Mouse (Mus musculus) myocyte (in vitro differentiated cells): ENCODE data around the gene 4930519G04Rik. TPM values are rescaled to one million over a fixed set of nuclear protein-coding genes. Genes with fewer than 3 reads are reported as not detected.

Experiments used
- H3K27me3 ChIP-seq: one replicate; pipeline ENCODE4 v1.6.1; 2011; ENCODE audit not compliant: control insufficient read depth, insufficient read depth, insufficient read length
- H3K36me3 ChIP-seq: one replicate; pipeline ENCODE4 v1.6.1; 2011; ENCODE audit not compliant: control insufficient read depth, insufficient read depth
- H3K4me2 ChIP-seq: one replicate; pipeline ENCODE4 v1.6.1; 2011; ENCODE audit warnings: low read depth, control low read depth
- H3K4me3 ChIP-seq: one replicate; pipeline ENCODE4 v1.5.1; 2011; ENCODE audit warnings: mild to moderate bottlenecking, control low read depth, moderate library complexity
- H3K79me2 ChIP-seq: one replicate; pipeline ENCODE4 v1.6.1; 2011; ENCODE audit not compliant: control insufficient read depth, insufficient read depth
- H3ac ChIP-seq: one replicate; pipeline ENCODE4 v1.6.1; 2011; ENCODE audit not compliant: control insufficient read depth, insufficient read length
- CEBPB ChIP-seq: IDR thresholded peaks from 2 replicates; pipeline ENCODE4 v1.6.1; 2011; ENCODE audit warnings: mild to moderate bottlenecking, moderate library complexity; ENCODE audit not compliant: poor library complexity, insufficient read depth, severe bottlenecking
- E2F4 ChIP-seq: IDR thresholded peaks from one replicate; pipeline ENCODE4 v1.6.1; 2011; ENCODE audit warnings: mild to moderate bottlenecking, control low read depth, moderate library complexity; ENCODE audit not compliant: insufficient read depth
- MAX ChIP-seq: IDR thresholded peaks from one replicate; pipeline ENCODE4 v1.6.1; 2011; ENCODE audit warnings: low read depth, mild to moderate bottlenecking, control low read depth
- MYOD1 ChIP-seq, 3 experiments: IDR thresholded peaks; one replicate each; pipeline ENCODE4 v1.6.1; 2011; ENCODE audit warnings: control low read depth in 2 of 3, low read depth in 2 of 3, mild to moderate bottlenecking in 2 of 3, moderate library complexity in 1 of 3; ENCODE audit not compliant: insufficient read length in 2 of 3, control insufficient read depth in 1 of 3
- MYOG ChIP-seq, 3 experiments: IDR thresholded peaks; one replicate each; pipeline ENCODE4 v1.6.1; 2011; ENCODE audit warnings: control low read depth in 2 of 3, low read depth in 2 of 3, mild to moderate bottlenecking in 2 of 3; ENCODE audit not compliant: insufficient read length in 2 of 3, control insufficient read depth in 1 of 3, insufficient read depth in 1 of 3
- POLR2A ChIP-seq: IDR thresholded peaks from one replicate; pipeline ENCODE4 v1.6.1; 2011; ENCODE audit warnings: low read depth, mild to moderate bottlenecking, control low read depth, moderate library complexity; ENCODE audit not compliant: insufficient read length
- POLR2AphosphoS2 ChIP-seq: IDR thresholded peaks from one replicate; pipeline ENCODE4 v1.6.1; 2011; ENCODE audit warnings: low read depth, control low read depth; ENCODE audit not compliant: insufficient read length
- REST ChIP-seq: IDR thresholded peaks from one replicate; pipeline ENCODE4 v1.6.1; 2011; ENCODE audit warnings: mild to moderate bottlenecking, control low read depth, moderate library complexity; ENCODE audit not compliant: insufficient read depth, insufficient read length
- SRF ChIP-seq: IDR thresholded peaks from one replicate; pipeline ENCODE4 v1.6.1; 2011; ENCODE audit warnings: low read depth; ENCODE audit not compliant: control insufficient read depth, insufficient read length
- TCF12 ChIP-seq: IDR thresholded peaks from one replicate; pipeline ENCODE4 v1.6.1; 2011; ENCODE audit warnings: mild to moderate bottlenecking, control low read depth; ENCODE audit not compliant: poor library complexity, insufficient read depth, severe bottlenecking
- TCF3 ChIP-seq: IDR thresholded peaks from one replicate; pipeline ENCODE4 v1.6.1; 2011; ENCODE audit warnings: low read depth, control low read depth; ENCODE audit not compliant: insufficient read length
- USF1 ChIP-seq: IDR thresholded peaks from one replicate; pipeline ENCODE4 v1.6.1; 2011; ENCODE audit warnings: low read depth, mild to moderate bottlenecking, control low read depth, moderate library complexity
- polyA plus RNA-seq: library from polyadenylated mRNA; unstranded; fragments of >200 nt; fragmentation: generic; extraction: Trizol; gene quantifications from one replicate; pipeline ENCODE4 v1.2.1, GENCODE M21; 2012; ENCODE audit warnings: missing spikeins

The 4930519G04Rik gene
- polyA plus RNA-seq, 1 experiment, result not detected

DNA sequence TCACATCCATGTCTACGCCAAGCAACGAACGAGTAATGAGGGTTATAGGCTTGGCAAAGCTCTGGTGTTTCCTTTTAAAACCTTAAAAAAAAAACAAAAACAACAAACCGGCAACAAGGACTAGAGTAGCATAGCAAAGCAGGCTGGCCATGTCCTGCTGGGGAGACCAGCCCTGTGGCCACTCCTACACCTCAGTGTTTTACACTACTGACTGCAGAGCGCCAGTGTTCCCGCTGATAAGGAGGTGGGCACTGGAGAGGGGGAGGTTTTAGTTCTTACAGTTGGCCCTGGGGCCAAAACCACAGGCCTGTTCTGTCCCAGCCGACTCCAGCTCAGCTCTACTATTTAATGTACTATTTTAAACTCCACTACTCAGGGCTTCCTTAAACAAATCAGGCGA is 46.0 kb upstream of the 4930519G04Rik start:
- no peak overlapping the region for H3K4me3 ChIP-seq
- no peaks in the 10 kb centered on the region for H3K79me2 ChIP-seq
- peaks cover 5% of the 10 kb centered on the region for H3K36me3 ChIP-seq
- no peak overlapping the region for H3ac ChIP-seq
- H3K27me3 ChIP-seq, result no peaks in the 10 kb centered on the region
- TF ChIP-seq USF1, result no peak
- TF ChIP-seq E2F4, result no peak
- no peak for TF ChIP-seq CEBPB
- H3K4me2 ChIP-seq, result no peak overlapping the region

DNA sequence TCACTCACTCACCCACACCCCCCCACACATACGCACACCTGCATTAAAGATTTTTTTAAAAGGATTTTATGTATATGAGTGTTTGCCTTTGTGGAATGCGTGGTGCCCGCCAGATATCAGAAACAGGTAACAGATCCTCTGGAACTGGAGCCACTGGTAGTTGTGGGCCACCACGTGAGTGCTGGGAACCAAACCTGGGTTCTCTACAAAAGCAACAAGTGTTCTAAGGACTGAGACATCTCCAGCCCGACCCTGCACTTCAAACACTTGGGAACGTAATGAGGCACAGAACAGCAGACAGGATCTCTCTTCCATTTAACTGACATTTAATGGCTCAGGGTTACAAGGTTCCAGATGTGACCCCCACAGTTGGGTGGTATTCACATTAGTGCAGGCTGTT is 45.6 kb upstream of the 4930519G04Rik start:
- TF ChIP-seq POLR2AphosphoS2 (no peak), TCF12 (no peak), CEBPB (no peak), E2F4 (no peak), MYOD1 (IDR thresholded peaks at IDR 0.05; ENCODE audit: control insufficient read depth in 1 of 3, insufficient read length in 2 of 3, low read depth in 2 of 3) (no peak), REST (no peak), MAX (no peak)
- Histone ChIP-seq H3K27me3 (no peaks in the 10 kb centered on the region), H3K4me3 (no peak overlapping the region), H3K79me2 (peaks cover 2% of the 10 kb centered on the region), H3K4me2 (no peak overlapping the region), H3ac (no peak overlapping the region), H3K36me3 (peaks cover 3% of the 10 kb centered on the region)

DNA sequence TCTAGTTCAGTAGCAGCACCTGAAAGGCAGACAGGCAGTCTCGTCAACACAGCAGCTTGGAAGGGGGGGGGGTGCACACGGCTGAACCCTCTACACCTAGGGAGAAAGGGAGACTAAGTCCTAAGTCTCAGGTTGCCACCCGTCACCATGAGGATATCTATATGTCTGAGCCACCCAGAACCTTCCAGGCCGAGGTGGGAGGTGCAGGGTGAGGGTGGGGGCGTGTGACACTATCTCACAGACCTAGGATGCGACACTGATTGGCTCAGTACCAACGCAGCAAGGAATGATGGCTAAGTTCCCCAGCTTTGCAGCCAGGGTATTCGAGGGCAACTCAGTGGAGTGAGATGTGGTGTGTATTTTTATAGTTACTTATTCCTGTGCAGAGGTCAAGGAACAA is 45.1 kb upstream of the 4930519G04Rik start:
- no peak overlapping the region for H3K4me3 ChIP-seq
- H3K79me2 ChIP-seq, result peaks cover 6% of the 10 kb centered on the region
- H3K36me3 ChIP-seq, result no peaks in the 10 kb centered on the region
- no peak overlapping the region for H3ac ChIP-seq
- H3K27me3 ChIP-seq, result no peaks in the 10 kb centered on the region
- TF ChIP-seq POLR2AphosphoS2, result peak; percentile 9
- TF ChIP-seq TCF3, result no peak
- TF ChIP-seq SRF, result no peak
- no peak overlapping the region for H3K4me2 ChIP-seq

DNA sequence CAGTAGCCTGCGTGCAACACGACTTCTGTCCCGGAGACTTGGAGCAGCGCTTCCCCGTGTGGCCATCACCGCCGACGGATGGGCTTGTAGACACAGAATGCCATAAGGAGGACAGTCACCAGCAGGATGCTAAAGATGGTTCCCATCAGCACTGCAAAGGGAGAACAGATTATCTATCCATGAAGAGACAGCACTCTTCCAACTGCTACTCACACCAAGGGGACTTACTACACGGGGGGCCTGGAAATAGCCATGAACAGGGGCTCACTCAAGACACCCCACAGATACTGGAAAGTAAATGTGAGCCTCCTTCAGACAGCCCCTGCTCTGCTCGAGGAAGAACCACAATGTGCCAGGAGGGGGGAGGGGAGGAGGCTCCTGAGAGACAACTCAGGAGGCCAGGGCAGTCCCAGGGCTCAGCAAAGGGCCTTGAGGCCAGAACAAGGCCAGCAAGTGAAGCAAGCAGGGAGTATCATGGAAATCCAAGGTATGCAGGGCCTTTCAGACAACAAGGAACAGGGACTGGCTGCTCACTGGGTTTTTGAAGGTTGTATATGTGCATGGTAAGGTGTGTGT is 44.2 kb upstream of the 4930519G04Rik start:
- H3ac ChIP-seq, result no peak overlapping the region
- no peaks in the 10 kb centered on the region for H3K36me3 ChIP-seq
- TF ChIP-seq REST, result no peak
- TF ChIP-seq MAX, result no peak
- no peak for TF ChIP-seq CEBPB
- no peak for TF ChIP-seq TCF12
- no peak for TF ChIP-seq MYOD1 (IDR thresholded peaks at IDR 0.05; ENCODE audit: control insufficient read depth in 1 of 3, insufficient read length in 2 of 3, low read depth in 2 of 3)
- TF ChIP-seq MYOG (IDR thresholded peaks at IDR 0.05; ENCODE audit: control insufficient read depth in 1 of 3, insufficient read depth in 1 of 3, insufficient read length in 2 of 3, low read depth in 2 of 3), result no peak
- TF ChIP-seq SRF, result no peak
- no peak for TF ChIP-seq POLR2AphosphoS2
- no peak for TF ChIP-seq POLR2A
- no peak for TF ChIP-seq E2F4
- no peak for TF ChIP-seq USF1
- TF ChIP-seq TCF3, result no peak
- no peaks in the 10 kb centered on the region for H3K27me3 ChIP-seq
- peaks cover 6% of the 10 kb centered on the region for H3K79me2 ChIP-seq
- no peak overlapping the region for H3K4me2 ChIP-seq
- no peak overlapping the region for H3K4me3 ChIP-seq

DNA sequence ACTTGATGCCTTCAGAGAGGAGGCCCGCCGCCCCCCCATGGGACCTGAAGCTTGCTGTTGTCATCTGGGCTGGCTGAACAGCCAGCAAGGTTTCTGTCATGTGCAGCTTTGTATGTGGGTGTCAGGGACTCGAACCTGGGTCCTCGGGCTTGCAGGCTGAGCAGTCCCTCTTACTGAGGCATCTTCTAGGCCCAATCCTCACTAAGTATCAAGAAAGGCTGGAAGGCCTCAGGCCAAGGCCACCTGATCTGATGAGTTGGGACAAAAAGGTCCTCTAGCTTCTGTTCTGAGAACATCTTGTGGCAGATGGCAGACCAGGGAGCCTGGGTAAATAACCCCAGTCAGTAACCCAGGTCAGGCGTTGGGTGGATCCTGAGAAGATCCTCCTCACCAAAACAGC is 43.6 kb upstream of the 4930519G04Rik start:
- H3K36me3 ChIP-seq, result no peaks in the 10 kb centered on the region
- H3K4me3 ChIP-seq, result no peak overlapping the region
- TF ChIP-seq TCF12 (no peak), POLR2AphosphoS2 (no peak), MYOD1 (IDR thresholded peaks at IDR 0.05; ENCODE audit: control insufficient read depth in 1 of 3, insufficient read length in 2 of 3, low read depth in 2 of 3) (no peak), CEBPB (no peak), USF1 (no peak), TCF3 (no peak), MYOG (IDR thresholded peaks at IDR 0.05; ENCODE audit: control insufficient read depth in 1 of 3, insufficient read depth in 1 of 3, insufficient read length in 2 of 3, low read depth in 2 of 3) (no peak), E2F4 (no peak), MAX (no peak), SRF (no peak), REST (no peak), POLR2A (no peak)
- no peaks in the 10 kb centered on the region for H3K27me3 ChIP-seq
- peaks cover 6% of the 10 kb centered on the region for H3K79me2 ChIP-seq
- no peak overlapping the region for H3ac ChIP-seq
- no peak overlapping the region for H3K4me2 ChIP-seq
